Mouse (Mus musculus) kidney, postnatal 25 days (tissue): ENCODE measurements around the gene Fbxo42.
"Not testable (repeated sequence)": the region's sequence is repeated elsewhere in the genome, so short reads cannot be mapped to it uniquely, and the experiment has no call there.

Experiments
- DNase-seq, 2 experiments: peaks; one replicate each; pipeline ENCODE4 v3.0.0; 2021; ENCODE audit warnings: mixed read lengths in 2 of 2

Gene Fbxo42

GRCm38 (mm10) chr4:141137740-141138139, 10.0 kb upstream of the Fbxo42 start:
- DNase-seq, result not testable (repeated sequence)

GRCm38 (mm10) chr4:141138425-141139115, 9.1 kb upstream of the Fbxo42 start:
- DNase-seq, result peak; percentile 58 to 82

GRCm38 (mm10) chr4:141139116-141139970, 8.4 kb upstream of the Fbxo42 start, which contains the start of gene Szrd1:
Szrd1 (minus strand) TSS chr4:141139775.
- peak; percentile 99 for DNase-seq

- not testable (repeated sequence) for DNase-seq
Observed at GRCm38 (mm10) chr4:141140354-141140753, 7.4 kb upstream of the Fbxo42 start.

GRCm38 (mm10) chr4:141140967-141141366, 6.7 kb upstream of the Fbxo42 start:
- no peak for DNase-seq

- DNase-seq, result peak; percentile 78 to 82
Observed at GRCm38 (mm10) chr4:141142285-141142811, 5.4 kb upstream of the Fbxo42 start.

- DNase-seq, result not testable (repeated sequence)
Observed at GRCm38 (mm10) chr4:141145124-141145523, 2.6 kb upstream of the Fbxo42 start.

GRCm38 (mm10) chr4:141146491-141147033, 1.2 kb upstream of the Fbxo42 start:
- no peak for DNase-seq

- DNase-seq, result peak in 1 of 2 experiments; percentile 26
Observed at GRCm38 (mm10) chr4:141148009-141148801, 492 bp downstream of the Fbxo42 start.

- DNase-seq, result no peak
Observed at GRCm38 (mm10) chr4:141149116-141149515, 1.4 kb downstream of the Fbxo42 start.

GRCm38 (mm10) chr4:141157485-141157884, 9.8 kb downstream of the Fbxo42 start:
- no peak for DNase-seq

GRCm38 (mm10) chr4:141158609-141159008, 10.9 kb downstream of the Fbxo42 start:
- no peak for DNase-seq

- DNase-seq, result no peak
Observed at GRCm38 (mm10) chr4:141159093-141159492, 11.4 kb downstream of the Fbxo42 start.

- DNase-seq, result no peak
Observed at GRCm38 (mm10) chr4:141159666-141160065, 12.0 kb downstream of the Fbxo42 start.

GRCm38 (mm10) chr4:141160193-141160592, 12.5 kb downstream of the Fbxo42 start:
- DNase-seq, result no peak

GRCm38 (mm10) chr4:141161699-141162208, 14.0 kb downstream of the Fbxo42 start:
- no peak for DNase-seq

GRCm38 (mm10) chr4:141163729-141164128, 16.0 kb downstream of the Fbxo42 start:
- no peak for DNase-seq

GRCm38 (mm10) chr4:141165744-141166292, 18.1 kb downstream of the Fbxo42 start:
- DNase-seq, result no peak

GRCm38 (mm10) chr4:141167156-141167555, 19.4 kb downstream of the Fbxo42 start:
- DNase-seq, result no peak

- DNase-seq, result no peak
Observed at GRCm38 (mm10) chr4:141172121-141172520, 24.4 kb downstream of the Fbxo42 start.

GRCm38 (mm10) chr4:141175783-141176182, 28.1 kb downstream of the Fbxo42 start:
- no peak for DNase-seq

- DNase-seq, result no peak
Observed at GRCm38 (mm10) chr4:141176328-141176838, 28.7 kb downstream of the Fbxo42 start.
